Mouse (Mus musculus) MEL (cell line): ENCODE measurements around the gene Lyrm7. TPM values are rescaled to one million over a fixed set of nuclear protein-coding genes. Genes with fewer than 3 reads are reported as not detected.

Experiments used
- DNase-seq: peaks from one replicate; pipeline ENCODE4 v3.0.0; 2011; ENCODE audit warnings: low read depth, low spot score
- H3K27ac ChIP-seq: 2 replicates; pipeline ENCODE4 v1.5.1; 2012; ENCODE audit warnings: low read depth, mild to moderate bottlenecking, control low read depth, low read length, moderate library complexity; ENCODE audit not compliant: control insufficient read depth
- H3K27me3 ChIP-seq, 2 experiments: fragments of 150-350 bp in 1 of 2; sonication (generic) in 1 of 2; 2 replicates each; pipeline ENCODE4 v1.6.1; 2012; ENCODE audit warnings: low read length in 2 of 2, mild to moderate bottlenecking in 2 of 2, improper control_type of control experiment in 1 of 2, moderate library complexity in 1 of 2; ENCODE audit not compliant: insufficient read depth in 2 of 2, control insufficient read depth in 1 of 2
- H3K36me3 ChIP-seq, 2 experiments: 2 replicates each; pipeline ENCODE4 v1.6.1; 2012 to 2014; ENCODE audit warnings: low read length in 2 of 2, improper control_type of control experiment in 1 of 2, inconsistent platforms in 1 of 2, mild to moderate bottlenecking in 1 of 2; ENCODE audit not compliant: insufficient read depth in 2 of 2, control insufficient read depth in 1 of 2
- H3K4me1 ChIP-seq, 2 experiments: fragments of 150-350 bp in 1 of 2; sonication (generic) in 1 of 2; 2 replicates each; pipeline ENCODE4 v1.6.1; 2012; ENCODE audit warnings: low read length in 2 of 2, improper control_type of control experiment in 1 of 2, mild to moderate bottlenecking in 1 of 2; ENCODE audit not compliant: insufficient read depth in 2 of 2, control insufficient read depth in 1 of 2
- H3K4me3 ChIP-seq, 2 experiments: fragments of 150-350 bp in 1 of 2; sonication (generic) in 1 of 2; 2 replicates each; pipeline ENCODE4 v1.5.1; 2012; ENCODE audit warnings: low read depth in 2 of 2, low read length in 2 of 2, mild to moderate bottlenecking in 2 of 2, moderate library complexity in 2 of 2, control low read depth in 1 of 2, improper control_type of control experiment in 1 of 2; ENCODE audit not compliant: control insufficient read depth in 1 of 2, insufficient read depth in 1 of 2
- H3K79me2 ChIP-seq: 2 replicates; pipeline ENCODE4 v1.6.1; 2012; ENCODE audit warnings: mild to moderate bottlenecking, low read length, moderate library complexity; ENCODE audit not compliant: control insufficient read depth, poor library complexity, insufficient read depth
- H3K9ac ChIP-seq: 2 replicates; pipeline ENCODE4 v1.6.1; 2012; ENCODE audit warnings: low read depth, mild to moderate bottlenecking, control low read depth, low read length, moderate library complexity; ENCODE audit not compliant: control insufficient read depth, poor library complexity, severe bottlenecking
- H3K9me3 ChIP-seq: fragments of 150-350 bp; sonication (generic); replicated peaks from 2 replicates; pipeline ENCODE4 v1.6.1; 2012; ENCODE audit warnings: mild to moderate bottlenecking, low read length, improper control_type of control experiment, moderate library complexity; ENCODE audit not compliant: insufficient read depth
- BHLHE40 ChIP-seq: IDR thresholded peaks from 2 replicates; pipeline ENCODE4 v1.6.1; 2012; ENCODE audit warnings: low read depth, mild to moderate bottlenecking, inconsistent platforms, low read length, improper control_type of control experiment, borderline replicate concordance
- CHD1 ChIP-seq: IDR thresholded peaks from 2 replicates; pipeline ENCODE4 v1.6.1; 2012; ENCODE audit warnings: low read depth, mild to moderate bottlenecking, inconsistent platforms, low read length, improper control_type of control experiment
- CHD2 ChIP-seq: IDR thresholded peaks from 2 replicates; pipeline ENCODE4 v1.6.1; 2011; ENCODE audit warnings: low read length, improper control_type of control experiment
- CTCF ChIP-seq, 3 experiments: IDR thresholded peaks in 2 of 3; conservative IDR thresholded peaks in 1 of 3; 2 replicates each; pipeline ENCODE4 v1.5.1; 2011 to 2012; ENCODE audit warnings: low read length in 3 of 3, low read depth in 2 of 3, mild to moderate bottlenecking in 2 of 3, improper control_type of control experiment in 1 of 3, inconsistent platforms in 1 of 3, mixed read lengths in 1 of 3, moderate library complexity in 1 of 3; ENCODE audit not compliant: control insufficient read depth in 1 of 3, insufficient read depth in 1 of 3, poor library complexity in 1 of 3, severe bottlenecking in 1 of 3
- E2F4 ChIP-seq: IDR thresholded peaks from 2 replicates; pipeline ENCODE4 v1.6.1; 2011; ENCODE audit warnings: low read depth, low read length, improper control_type of control experiment, borderline replicate concordance
- ELF1 ChIP-seq: IDR thresholded peaks from 2 replicates; pipeline ENCODE4 v1.6.1; 2014; ENCODE audit warnings: low read depth, mild to moderate bottlenecking, inconsistent platforms, low read length, improper control_type of control experiment, moderate library complexity
- EP300 ChIP-seq, 2 experiments: IDR thresholded peaks; 2 replicates each; pipeline ENCODE4 v1.6.1; 2011; ENCODE audit warnings: improper control_type of control experiment in 2 of 2, low read length in 2 of 2, low read depth in 1 of 2, mild to moderate bottlenecking in 1 of 2
- ETS1 ChIP-seq: IDR thresholded peaks from 2 replicates; pipeline ENCODE4 v1.6.1; 2012; ENCODE audit warnings: low read depth, mild to moderate bottlenecking, inconsistent platforms, low read length, improper control_type of control experiment, moderate library complexity
- GABPA ChIP-seq: IDR thresholded peaks from 2 replicates; pipeline ENCODE4 v1.6.1; 2012; ENCODE audit warnings: low read depth, mild to moderate bottlenecking, inconsistent platforms, low read length, improper control_type of control experiment, moderate library complexity
- GATA1 ChIP-seq: IDR thresholded peaks from 2 replicates; pipeline ENCODE4 v1.6.1; 2011; ENCODE audit warnings: low read depth, low read length, improper control_type of control experiment
- HCFC1 ChIP-seq: IDR thresholded peaks from 2 replicates; pipeline ENCODE4 v1.6.1; 2012; ENCODE audit warnings: low read depth, mild to moderate bottlenecking, inconsistent platforms, low read length, improper control_type of control experiment, moderate library complexity
- JUND ChIP-seq: IDR thresholded peaks from 2 replicates; pipeline ENCODE4 v1.6.1; 2011; ENCODE audit warnings: low read depth, mild to moderate bottlenecking, improper control_type of control experiment, low read length
- KAT2A ChIP-seq: conservative IDR thresholded peaks from 2 replicates; pipeline ENCODE4 v1.6.1; 2012; ENCODE audit warnings: low read depth, low read length, improper control_type of control experiment, inconsistent platforms
- MAFK ChIP-seq: IDR thresholded peaks from 2 replicates; pipeline ENCODE4 v1.6.1; 2011; ENCODE audit warnings: low read depth, mild to moderate bottlenecking, low read length, improper control_type of control experiment, borderline replicate concordance
- MAX ChIP-seq: IDR thresholded peaks from 2 replicates; pipeline ENCODE4 v1.6.1; 2011; ENCODE audit warnings: low read length, improper control_type of control experiment
- MAZ ChIP-seq: IDR thresholded peaks from 2 replicates; pipeline ENCODE4 v1.6.1; 2012; ENCODE audit warnings: low read depth, mild to moderate bottlenecking, inconsistent platforms, low read length, improper control_type of control experiment
- MEF2A ChIP-seq: IDR thresholded peaks from 2 replicates; pipeline ENCODE4 v1.6.1; 2014; ENCODE audit warnings: low read depth, mild to moderate bottlenecking, inconsistent platforms, low read length, improper control_type of control experiment; ENCODE audit not compliant: poor library complexity, insufficient replicate concordance, severe bottlenecking; ENCODE audit errors: extremely low read depth
- MXI1 ChIP-seq: IDR thresholded peaks from 2 replicates; pipeline ENCODE4 v1.6.1; 2011; ENCODE audit warnings: mild to moderate bottlenecking, low read depth, low read length, improper control_type of control experiment
- MYB ChIP-seq: IDR thresholded peaks from 2 replicates; pipeline ENCODE4 v1.6.1; 2011; ENCODE audit warnings: mild to moderate bottlenecking, low read depth, low read length, improper control_type of control experiment
- MYC ChIP-seq: IDR thresholded peaks from 2 replicates; pipeline ENCODE4 v1.6.1; 2011; ENCODE audit warnings: low read depth, mild to moderate bottlenecking, low read length, improper control_type of control experiment, moderate library complexity
- NELFE ChIP-seq: IDR thresholded peaks from 2 replicates; pipeline ENCODE4 v1.6.1; 2011; ENCODE audit warnings: low read depth, low read length, improper control_type of control experiment
- NRF1 ChIP-seq: IDR thresholded peaks from 2 replicates; pipeline ENCODE4 v1.6.1; 2014; ENCODE audit warnings: low read depth, mild to moderate bottlenecking, inconsistent platforms, low read length, improper control_type of control experiment, moderate library complexity; ENCODE audit not compliant: poor library complexity, insufficient read depth, severe bottlenecking
- POLR2A ChIP-seq, 2 experiments: IDR thresholded peaks; 2 replicates each; pipeline ENCODE4 v1.6.1; 2011 to 2012; ENCODE audit warnings: low read length in 2 of 2, mild to moderate bottlenecking in 2 of 2, control low read depth in 1 of 2, improper control_type of control experiment in 1 of 2, low read depth in 1 of 2, moderate library complexity in 1 of 2; ENCODE audit not compliant: control insufficient read depth in 1 of 2, insufficient read depth in 1 of 2, poor library complexity in 1 of 2
- POLR2AphosphoS5 ChIP-seq: IDR thresholded peaks from 2 replicates; pipeline ENCODE4 v1.6.1; 2012; ENCODE audit warnings: low read depth, borderline replicate concordance, mild to moderate bottlenecking, inconsistent platforms, low read length, moderate library complexity, mixed read lengths
- RAD21 ChIP-seq: IDR thresholded peaks from 2 replicates; pipeline ENCODE4 v1.6.1; 2011; ENCODE audit warnings: mild to moderate bottlenecking, low read depth, low read length, improper control_type of control experiment
- SIN3A ChIP-seq: IDR thresholded peaks from 2 replicates; pipeline ENCODE4 v1.6.1; 2012; ENCODE audit warnings: low read length, improper control_type of control experiment, inconsistent platforms
- SMC3 ChIP-seq: IDR thresholded peaks from 2 replicates; pipeline ENCODE4 v1.6.1; 2011; ENCODE audit warnings: low read depth, low read length, improper control_type of control experiment
- TAL1 ChIP-seq: IDR thresholded peaks from 2 replicates; pipeline ENCODE4 v1.6.1; 2012; ENCODE audit warnings: mild to moderate bottlenecking, inconsistent platforms, low read length, moderate library complexity, mixed read lengths
- TBP ChIP-seq: IDR thresholded peaks from 2 replicates; pipeline ENCODE4 v1.8.0; 2011; ENCODE audit warnings: low read depth, low read length, improper control_type of control experiment
- TCF12 ChIP-seq: IDR thresholded peaks from 2 replicates; pipeline ENCODE4 v1.6.1; 2014; ENCODE audit warnings: low read depth, mild to moderate bottlenecking, inconsistent platforms, low read length, improper control_type of control experiment, moderate library complexity
- USF1 ChIP-seq: IDR thresholded peaks from 2 replicates; pipeline ENCODE4 v1.6.1; 2014; ENCODE audit warnings: low read depth, mild to moderate bottlenecking, inconsistent platforms, low read length, improper control_type of control experiment, moderate library complexity
- USF2 ChIP-seq, 2 experiments: IDR thresholded peaks; 2 replicates each; pipeline ENCODE4 v1.6.1; 2011 to 2012; ENCODE audit warnings: improper control_type of control experiment in 2 of 2, low read length in 2 of 2, borderline replicate concordance in 1 of 2, inconsistent platforms in 1 of 2, low read depth in 1 of 2, mild to moderate bottlenecking in 1 of 2; ENCODE audit not compliant: insufficient read depth in 1 of 2
- ZC3H11A ChIP-seq: IDR thresholded peaks from 2 replicates; pipeline ENCODE4 v1.6.1; 2012; ENCODE audit warnings: low read depth, mild to moderate bottlenecking, inconsistent platforms, low read length, improper control_type of control experiment
- ZKSCAN1 ChIP-seq: IDR thresholded peaks from 2 replicates; pipeline ENCODE4 v1.6.1; 2012; ENCODE audit warnings: low read depth, mild to moderate bottlenecking, inconsistent platforms, low read length, improper control_type of control experiment, moderate library complexity
- ZMIZ1 ChIP-seq: IDR thresholded peaks from 2 replicates; pipeline ENCODE4 v1.6.1; 2012; ENCODE audit warnings: low read depth, mild to moderate bottlenecking, inconsistent platforms, low read length, improper control_type of control experiment, moderate library complexity
- ZNF384 ChIP-seq: IDR thresholded peaks from 2 replicates; pipeline ENCODE4 v1.6.1; 2012; ENCODE audit warnings: low read depth, mild to moderate bottlenecking, inconsistent platforms, low read length, improper control_type of control experiment
- polyA plus RNA-seq, 2 experiments: library from polyadenylated mRNA; stranded (reverse) in 1 of 2; unstranded in 1 of 2; fragments of >175 nt in 1 of 2; fragments of >200 nt in 1 of 2; gene quantifications; 2 replicates each; pipeline versions ENCODE4 v1.2.1 to v1.2.4; 2012; ENCODE audit warnings: low replicate concordance in 2 of 2, low read depth in 1 of 2; ENCODE audit not compliant: insufficient read length in 2 of 2, insufficient read depth in 1 of 2, missing spikeins in 1 of 2
- total RNA-seq: library from RNA; depleted of rRNA; stranded (reverse); fragments of 300-350 nt; gene quantifications from 2 replicates; pipeline ENCODE4 v1.2.3, GENCODE M21; 2012

Lyrm7 gene
- total and polyA plus RNA-seq, 3 experiments = 12.3 to 188 (median 20.9) TPM

- peak overlapping the region; percentile 41 for H3K9ac ChIP-seq
- H3K79me2 ChIP-seq = no peaks in the 10 kb centered on the region
- H3K9me3 ChIP-seq = no peaks in the 10 kb centered on the region
- H3K27ac ChIP-seq = peak overlapping the region; percentile 44
- no peaks in the 10 kb centered on the region for H3K27me3 ChIP-seq
- peak; percentile 91 for DNase-seq
- H3K36me3 ChIP-seq = peaks cover 0 to 13% of the 10 kb centered on the region in 2 experiments; a peak in 2 of 4 replicates
- no peak overlapping the region for H3K4me3 ChIP-seq
- peaks cover 18 to 38% of the 10 kb centered on the region in 2 experiments for H3K4me1 ChIP-seq
- TF ChIP-seq SIN3A = peak; percentile 90
- TF ChIP-seq KAT2A = no peak; the same call in 1 of the 2 replicates
- TF ChIP-seq RAD21 = no peak
- peak; percentile 63; the same call in 1 of the 2 replicates for TF ChIP-seq MYC
- peak; percentile 82 for TF ChIP-seq GATA1
- TF ChIP-seq MYB = no peak; the same call in 1 of the 2 replicates
- TF ChIP-seq USF2 (IDR thresholded peaks at IDR 0.05; ENCODE audit: borderline replicate concordance in 1 of 2, insufficient read depth in 1 of 2, low read depth in 1 of 2, low read length in 2 of 2) = no peak
- TF ChIP-seq ELF1 = peak; percentile 96
- TF ChIP-seq BHLHE40 = peak; percentile 49; the same call in 1 of the 2 replicates
- TF ChIP-seq TCF12 = peak; percentile 58
- no peak for TF ChIP-seq ZKSCAN1
- no peak for TF ChIP-seq E2F4
- TF ChIP-seq NRF1 = no peak
- no peak for TF ChIP-seq CHD1
- TF ChIP-seq MAFK = peak; percentile 63
- no peak for TF ChIP-seq MAX
- TF ChIP-seq POLR2AphosphoS5 = no peak
- TF ChIP-seq ZC3H11A = no peak
- TF ChIP-seq SMC3 = peak; percentile 31
- TF ChIP-seq HCFC1 = peak; percentile 78
- peak; percentile 82 for TF ChIP-seq CHD2
- peak; percentile 48 for TF ChIP-seq NELFE
- peak in 1 of 2 experiments; percentile 66; a peak in 2 of 4 replicates for TF ChIP-seq POLR2A (IDR thresholded peaks at IDR 0.05; ENCODE audit: control insufficient read depth in 1 of 2, insufficient read depth in 1 of 2, low read depth in 1 of 2, low read length in 2 of 2, poor library complexity in 1 of 2)
- peak; percentile 98 for TF ChIP-seq MAZ
- peak; percentile 53 for TF ChIP-seq MXI1
- peak; percentile 72 for TF ChIP-seq ZNF384
- peak; percentile 90 for TF ChIP-seq ETS1
- TF ChIP-seq TBP = peak; percentile 89
- peak; percentile 32; the same call in 1 of the 2 replicates for TF ChIP-seq ZMIZ1
- peak; percentile 82 to 90 for TF ChIP-seq EP300 (IDR thresholded peaks at IDR 0.05; ENCODE audit: low read depth in 1 of 2, low read length in 2 of 2)
- TF ChIP-seq CTCF (IDR thresholded peaks at IDR 0.05 in 2 of 3, conservative IDR thresholded peaks at IDR 0.05 in 1 of 3; ENCODE audit: control insufficient read depth in 1 of 3, insufficient read depth in 1 of 3, low read depth in 2 of 3, low read length in 3 of 3, poor library complexity in 1 of 3, severe bottlenecking in 1 of 3) = no peak; a peak in 1 of 6 replicates
- no peak for TF ChIP-seq MEF2A
- no peak for TF ChIP-seq TAL1
- TF ChIP-seq GABPA = no peak
- TF ChIP-seq USF1 = no peak
- TF ChIP-seq JUND = peak; percentile 98
These were observed 23.6 kb upstream of the Lyrm7 start for GRCm38 (mm10) chr11:54884197-54884828.
